Mouse (Mus musculus): Measurements from ENCODE around the gene Ipo4.

Gene Ipo4

DNA sequence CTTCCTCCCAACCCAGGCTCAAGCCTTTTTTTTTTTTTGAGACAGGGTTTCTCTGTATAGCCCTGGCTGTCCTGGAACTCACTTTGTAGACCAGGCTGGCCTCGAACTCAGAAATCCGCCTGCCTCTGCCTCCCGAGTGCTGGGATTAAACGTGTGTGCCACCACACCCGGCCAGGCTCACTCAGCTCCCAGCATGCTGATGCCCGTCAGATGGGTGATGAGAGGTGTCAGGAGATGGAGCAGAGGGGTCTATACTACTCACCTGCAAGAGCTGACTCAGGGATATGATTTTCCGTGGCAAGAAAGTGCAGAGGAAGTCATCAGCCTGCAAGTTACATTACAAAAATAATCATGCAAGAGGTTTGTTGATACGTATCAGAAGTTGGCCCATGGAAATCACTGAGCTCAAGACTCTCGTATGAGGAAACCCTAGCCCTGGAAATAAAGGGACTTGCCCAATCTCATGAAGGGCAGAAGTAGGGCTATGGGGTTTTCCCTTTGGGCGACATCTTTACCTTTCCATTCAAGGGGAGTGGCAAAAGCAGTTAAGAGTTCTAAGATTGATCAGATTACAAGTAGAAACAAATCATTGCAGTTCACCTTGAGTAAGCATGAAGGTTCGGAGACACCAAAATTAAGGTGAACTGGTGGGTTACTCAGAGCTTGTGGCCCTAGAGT, 45.8 kb downstream of the Ipo4 start:
- no peak for DNase-seq (ENCODE audit: low read depth)

DNA sequence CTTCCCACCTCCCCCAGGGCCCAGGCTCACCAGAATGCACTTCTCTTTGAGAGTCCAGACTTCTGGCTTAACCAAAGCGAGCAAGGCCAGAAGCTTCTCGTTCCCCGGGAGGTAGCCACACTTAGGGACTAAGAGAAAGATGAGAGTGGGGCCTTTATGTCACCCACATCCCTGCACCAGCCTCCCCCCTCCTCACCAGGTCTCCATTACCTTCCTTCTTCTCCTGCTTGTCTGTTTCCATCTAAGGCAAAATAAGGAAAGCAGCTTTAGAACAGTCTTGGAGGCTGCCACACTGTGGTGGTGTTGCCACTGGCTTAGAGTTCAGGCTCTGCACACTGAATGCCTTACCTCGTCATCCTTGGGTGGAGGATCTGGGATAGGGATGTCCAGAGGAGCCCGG, 46.5 kb downstream of the Ipo4 start:
- no peak for DNase-seq (ENCODE audit: low read depth)

DNA sequence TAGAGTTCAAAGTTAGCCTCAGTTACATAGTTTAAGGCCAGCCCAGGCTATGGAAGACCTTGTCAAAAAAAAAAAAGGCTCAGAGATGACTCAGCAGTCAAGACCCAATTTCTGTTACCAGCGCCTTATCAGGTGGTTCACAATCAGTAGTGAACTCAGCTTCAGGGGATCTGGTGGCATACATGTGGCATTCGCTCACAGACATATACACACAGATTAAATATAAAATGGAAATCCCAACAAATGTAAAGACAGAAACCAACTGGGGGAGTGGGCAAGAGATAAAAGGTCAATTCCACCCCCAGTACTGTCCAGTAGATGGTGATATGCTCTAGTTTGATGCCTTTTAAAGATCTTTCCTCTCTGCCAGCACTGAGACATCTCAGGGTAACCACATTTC, 49.6 kb downstream of the Ipo4 start:
- DNase-seq (ENCODE audit: low read depth), result no peak

DNA sequence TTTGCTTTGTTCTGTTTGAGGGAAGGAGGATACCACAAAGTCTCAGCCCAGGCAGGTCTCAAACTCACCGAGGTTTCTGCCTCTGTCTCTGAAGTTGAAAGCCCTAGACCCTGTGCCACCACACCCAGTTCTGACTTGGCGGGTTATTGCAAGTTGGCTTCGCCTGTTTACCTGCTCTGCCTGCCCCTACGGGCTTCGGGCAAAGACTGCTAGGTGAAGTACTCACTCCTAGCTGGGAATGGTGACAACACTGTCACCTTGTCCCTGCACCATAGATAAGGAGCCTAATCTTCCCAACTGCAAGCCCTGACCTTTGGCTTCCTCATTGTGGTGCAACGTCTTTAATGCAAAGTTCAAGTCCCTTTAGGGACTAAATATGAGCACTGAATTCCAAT, 50.2 kb downstream of the Ipo4 start:
- DNase-seq (ENCODE audit: low read depth), result no peak

DNA sequence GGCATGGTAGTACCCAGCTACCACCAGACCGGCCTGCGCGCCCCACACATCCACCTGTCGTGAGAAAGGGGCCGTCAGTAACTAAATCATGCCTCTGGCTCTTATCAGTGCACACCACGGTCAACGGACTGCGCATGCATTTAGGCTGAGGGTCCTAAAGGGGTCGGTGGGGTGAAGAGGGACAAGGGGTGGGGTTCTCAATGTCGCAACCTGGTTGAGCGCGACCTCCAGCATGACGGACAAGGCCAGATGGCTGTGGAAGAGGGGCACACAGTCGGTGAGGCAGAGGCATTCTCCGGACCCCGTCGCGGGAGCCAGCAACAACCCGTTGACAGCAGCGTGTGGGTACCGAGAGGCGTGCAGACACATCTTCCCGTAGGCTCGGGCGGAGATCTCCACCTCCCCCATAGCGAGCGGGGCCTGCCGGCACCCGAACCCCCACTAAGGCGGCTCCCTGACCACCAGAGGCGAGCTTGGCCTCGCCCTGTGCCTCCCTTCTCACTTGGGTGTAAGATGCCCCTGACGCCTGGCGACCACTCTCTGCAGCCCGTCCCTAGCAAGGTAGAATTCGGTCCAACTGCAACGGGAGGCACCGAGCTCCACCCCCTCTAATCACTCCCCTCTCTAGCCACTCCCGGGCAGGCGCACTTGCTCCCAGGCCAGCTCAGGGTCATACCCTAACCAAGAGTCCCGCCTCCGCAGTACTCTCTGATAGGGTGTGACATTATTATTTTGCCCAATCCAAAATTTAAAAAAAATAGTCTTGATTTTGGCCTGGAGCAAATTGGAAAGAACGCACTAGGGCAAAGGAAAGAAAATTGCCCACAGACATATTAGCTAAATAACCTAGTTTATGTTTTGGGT, 50.8 kb downstream of the Ipo4 start, which contains the start of gene Emc9:
Gene Emc9, minus strand, starts transcription at position 601 of the 864 bp plus-strand sequence.
- peak; percentile 58 for DNase-seq (ENCODE audit: low read depth)

DNA sequence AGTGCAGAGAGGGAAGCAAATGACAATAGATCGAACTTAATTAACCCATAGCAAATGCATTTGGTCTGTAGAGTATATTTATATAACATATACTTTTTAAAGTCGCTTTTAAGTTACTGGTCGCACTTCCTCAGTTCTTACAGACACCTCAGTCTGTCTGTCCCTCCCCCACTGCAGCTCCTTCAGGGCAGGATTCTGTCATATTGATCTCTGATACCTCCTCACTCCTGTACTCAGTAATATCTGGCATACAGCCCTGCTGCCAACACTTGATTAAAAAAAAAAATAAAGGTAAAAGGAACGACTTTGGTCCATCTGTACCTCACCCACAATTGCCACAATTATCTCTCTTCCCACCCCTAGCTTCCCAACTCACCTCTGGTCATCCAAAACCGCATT, 51.5 kb downstream of the Ipo4 start:
- DNase-seq (ENCODE audit: low read depth), result no peak

DNA sequence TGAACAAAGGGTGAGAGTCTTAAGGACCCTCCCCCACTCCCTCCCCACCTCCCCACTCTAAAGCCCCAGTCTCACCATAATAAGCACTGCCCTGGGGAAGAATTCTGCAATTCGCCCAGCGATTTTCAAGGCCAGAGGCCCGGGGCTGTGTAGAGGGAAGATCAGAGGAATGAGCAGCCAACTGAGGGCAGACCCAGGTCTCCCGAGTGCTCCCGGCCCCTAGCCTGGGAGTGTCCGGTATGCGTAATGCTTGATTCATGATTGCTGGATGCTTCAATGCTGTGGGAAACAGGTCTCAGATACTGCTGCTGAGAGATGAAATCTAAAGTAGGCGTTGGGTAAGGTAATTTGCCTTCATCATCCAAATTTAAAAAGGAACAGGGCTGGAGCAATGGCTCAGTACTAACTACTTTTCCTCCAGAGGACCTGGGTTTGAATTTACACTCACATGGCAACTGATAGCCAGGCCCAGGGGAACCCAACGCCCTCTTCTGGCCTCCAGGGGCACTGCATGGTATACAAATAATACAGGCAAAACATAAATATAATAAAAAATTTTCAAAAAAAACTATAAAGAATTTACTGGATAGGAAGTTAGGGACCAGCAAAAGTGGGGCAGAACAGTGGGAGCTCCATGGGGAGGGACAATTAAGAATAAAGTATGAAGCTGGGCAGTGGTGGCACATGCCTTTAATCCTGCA, 53.6 kb downstream of the Ipo4 start:
- DNase-seq (ENCODE audit: low read depth), result no peak

DNA sequence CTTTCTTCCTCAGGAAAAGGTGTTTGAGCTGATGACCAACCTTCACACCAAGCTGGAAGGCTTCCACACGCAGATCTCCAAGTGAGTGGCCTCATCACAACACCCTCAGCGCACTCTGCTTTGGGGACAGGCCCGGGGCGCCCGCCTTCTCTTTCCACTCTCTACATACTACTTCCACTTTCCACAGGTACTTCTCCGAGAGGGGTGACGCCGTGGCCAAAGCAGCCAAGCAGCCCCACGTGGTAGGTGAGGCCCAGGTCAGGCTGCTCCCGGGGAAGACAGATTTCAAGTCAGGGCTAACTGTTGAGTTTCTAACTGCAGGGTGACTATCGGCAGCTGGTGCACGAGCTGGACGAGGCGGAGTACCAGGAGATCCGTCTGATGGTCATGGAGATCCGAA, 55.0 kb downstream of the Ipo4 start:
- no peak for DNase-seq (ENCODE audit: low read depth)

DNA sequence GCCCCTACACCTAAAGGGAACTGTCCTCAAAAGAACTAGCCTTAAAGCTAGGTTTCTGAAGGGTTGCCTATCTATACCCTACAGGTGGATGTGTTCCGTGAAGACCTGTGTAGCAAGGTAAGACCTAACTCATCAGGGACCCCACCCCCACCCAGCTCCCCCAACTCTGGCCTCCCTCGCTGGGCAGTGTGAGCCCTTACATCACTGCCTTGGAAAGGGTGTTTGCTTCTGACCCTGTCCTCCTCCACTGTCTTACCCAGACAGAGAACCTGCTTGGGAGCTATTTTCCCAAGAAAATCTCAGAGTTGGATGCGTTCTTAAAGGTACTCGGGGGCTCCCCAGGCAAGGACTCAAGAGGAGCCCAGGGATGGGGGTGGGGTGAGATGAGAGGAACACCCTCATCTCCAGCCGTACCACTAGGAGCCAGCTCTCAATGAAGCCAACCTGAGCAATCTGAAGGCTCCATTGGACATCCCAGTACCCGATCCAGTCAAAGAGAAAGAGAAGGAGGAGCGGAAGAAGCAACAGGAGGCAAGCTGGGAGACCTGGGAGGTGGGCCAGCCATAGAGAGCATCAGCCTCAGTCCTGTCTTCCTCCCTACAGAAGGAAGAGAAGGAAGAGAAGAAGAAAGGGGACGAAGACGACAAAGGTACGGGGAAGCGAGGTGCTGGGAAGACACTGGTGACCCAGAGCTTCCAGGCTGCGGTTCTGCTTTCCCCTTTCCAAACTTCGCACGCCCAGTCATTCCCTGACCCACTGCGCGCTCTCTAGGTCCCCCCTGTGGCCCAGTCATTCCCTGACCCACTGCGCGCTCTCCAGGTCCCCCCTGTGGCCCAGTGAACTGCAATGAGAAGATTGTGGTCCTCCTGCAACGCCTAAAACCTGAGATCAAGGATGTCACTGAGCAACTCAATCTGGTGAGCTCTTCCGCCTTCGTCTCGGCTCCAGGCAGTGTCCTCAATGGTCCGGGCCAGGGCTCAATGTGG, 56.0 kb downstream of the Ipo4 start:
- DNase-seq (ENCODE audit: low read depth), result no peak

DNA sequence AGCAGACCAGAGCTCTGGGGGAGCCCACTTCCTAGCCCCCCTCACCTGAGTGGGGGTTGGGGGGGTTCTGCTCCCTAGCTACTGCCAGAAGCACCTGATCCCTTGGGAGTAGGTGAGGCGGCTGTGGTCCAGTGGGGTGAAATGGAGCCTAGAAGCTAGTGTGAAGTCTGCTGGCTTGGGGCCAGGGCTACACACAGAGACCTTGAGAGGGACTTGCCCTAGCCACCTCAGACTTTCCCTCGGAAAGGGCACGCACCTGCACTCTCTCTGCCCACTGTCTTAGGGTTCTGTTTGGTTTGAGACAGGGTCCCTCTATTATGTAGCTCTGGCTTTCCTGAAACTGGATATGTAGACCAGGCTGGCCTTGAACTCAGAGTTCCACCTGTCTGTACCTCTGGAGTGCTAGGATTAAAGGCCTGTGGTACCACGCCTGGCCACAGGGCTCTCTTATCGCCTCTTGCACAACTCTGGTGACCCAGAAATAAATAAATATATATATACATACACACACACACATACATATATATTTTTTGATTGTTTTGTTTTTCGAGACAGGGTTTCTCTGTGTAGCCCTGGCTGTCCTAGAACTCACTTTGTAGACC, 57.0 kb downstream of the Ipo4 start:
- DNase-seq (ENCODE audit: low read depth), result no peak

DNA sequence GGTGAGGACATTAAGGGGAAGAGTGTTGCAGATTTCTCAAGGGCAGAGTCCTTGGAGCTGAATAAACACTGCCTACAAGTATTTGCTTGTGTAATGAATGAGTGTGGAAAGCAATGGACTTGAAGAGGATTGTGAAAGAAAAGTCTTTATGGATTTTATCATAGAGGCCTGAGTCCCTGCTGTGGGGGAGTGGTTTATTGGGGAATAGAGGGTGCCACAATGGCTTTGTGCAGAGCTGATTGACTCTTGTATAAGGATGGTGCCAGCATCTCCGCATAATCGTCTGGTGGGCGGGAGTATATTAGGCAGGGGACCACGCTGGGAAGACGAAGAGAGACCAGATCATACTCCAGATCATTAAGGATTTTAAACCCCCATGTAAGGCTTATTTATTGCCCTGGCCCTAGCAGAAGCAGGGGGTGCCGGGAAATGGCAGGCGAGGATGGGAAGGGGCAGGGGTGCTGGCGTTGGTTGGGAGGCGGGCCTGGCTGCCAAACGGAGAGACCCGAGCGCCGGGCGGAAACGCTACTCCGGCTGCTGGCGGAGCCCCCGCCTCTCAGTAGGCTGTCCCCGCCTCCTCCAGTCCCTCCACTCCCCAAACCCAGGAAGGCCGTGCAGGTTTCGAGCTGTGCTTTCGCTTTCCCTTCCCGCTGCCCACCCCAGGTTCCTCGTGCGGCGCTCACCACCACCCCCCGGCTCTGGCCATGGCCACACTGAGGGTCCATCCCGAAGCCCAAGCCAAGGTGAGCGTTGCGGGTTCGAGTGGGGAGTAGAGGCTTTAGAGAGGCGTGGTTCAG, 57.7 kb downstream of the Ipo4 start, which contains the start of gene Psme1:
Gene Psme1, plus strand, starts transcription at position 253 of the 797 bp plus-strand sequence.
- no peak for DNase-seq (ENCODE audit: low read depth)

DNA sequence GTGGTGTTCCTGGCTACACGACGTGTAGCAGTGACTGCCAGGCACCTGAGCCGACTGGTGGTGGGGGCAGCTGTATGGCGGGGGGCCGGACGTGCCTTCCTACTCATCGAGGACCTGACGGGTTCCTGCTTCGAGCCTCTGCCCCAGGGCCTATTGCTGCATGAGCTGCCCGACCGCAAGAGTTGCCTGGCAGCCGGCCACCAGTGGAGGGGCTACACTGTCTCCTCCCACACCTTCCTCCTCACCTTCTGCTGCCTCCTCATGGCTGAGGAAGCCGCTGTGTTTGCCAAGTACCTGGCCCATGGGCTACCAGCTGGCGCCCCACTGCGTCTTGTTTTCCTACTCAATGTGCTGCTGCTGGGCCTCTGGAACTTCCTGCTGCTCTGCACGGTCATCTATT, 59.4 kb downstream of the Ipo4 start:
- DNase-seq (ENCODE audit: low read depth), result no peak

DNA sequence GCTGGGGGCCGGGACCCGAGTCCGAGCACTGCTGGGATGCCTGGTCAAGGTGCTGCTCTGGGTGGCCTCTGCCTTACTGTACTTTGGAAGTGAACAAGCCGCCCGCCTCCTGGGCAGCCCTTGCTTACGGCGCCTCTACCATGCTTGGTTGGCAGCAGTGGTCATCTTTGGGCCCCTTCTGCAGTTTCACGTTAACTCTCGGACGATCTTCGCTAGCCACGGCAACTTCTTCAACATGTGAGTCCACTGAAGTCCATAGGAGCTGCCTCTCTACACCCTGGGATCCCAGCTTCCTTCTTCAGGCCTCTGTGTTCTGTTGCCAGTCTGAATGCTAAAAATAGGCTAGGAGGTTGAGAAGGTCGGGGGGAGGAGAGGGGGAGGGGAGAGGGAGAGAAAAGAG, 60.0 kb downstream of the Ipo4 start:
- no peak for DNase-seq (ENCODE audit: low read depth)

Data from fibroblast of lung, adult 2 months (primary cell).